ENCODE assay signal across 8 mouse cellular contexts in the genomic region with DNA sequence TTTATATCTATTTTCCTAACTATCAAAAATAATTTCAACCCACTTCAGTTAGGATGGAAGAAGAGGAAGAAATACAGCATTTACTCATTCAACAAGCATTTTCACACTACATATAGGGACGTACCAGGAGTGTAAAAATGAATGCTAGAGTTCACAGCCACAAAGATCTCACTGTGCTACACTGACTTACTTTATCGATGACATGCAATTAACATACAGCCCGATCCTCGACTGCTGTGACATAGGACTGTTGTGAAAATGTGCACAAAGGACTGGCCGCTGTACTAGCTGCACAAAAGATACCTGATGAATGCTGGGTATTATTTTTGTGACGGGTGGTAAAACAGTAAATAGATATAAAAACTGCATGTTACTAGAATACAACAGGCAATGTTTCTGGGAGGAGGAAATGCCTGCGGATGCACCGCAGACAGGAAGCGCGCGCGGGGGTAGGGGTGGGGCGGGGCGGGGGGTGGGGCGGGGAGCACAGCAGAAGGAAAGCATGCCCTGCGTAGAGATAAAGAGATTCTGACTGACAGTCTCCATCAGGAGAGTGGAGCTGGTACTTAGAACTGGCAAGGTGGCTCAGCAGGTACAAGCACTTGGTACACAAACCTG. TPM values are rescaled to one million over a fixed set of nuclear protein-coding genes. Genes with fewer than 3 reads are reported as not detected.
DNase-seq lines count a peak whose midpoint lies in the region; ATAC-seq lines count a peak whose summit lies in the region.

No protein-coding gene starts in this region.

- H3K9ac ChIP-seq in midbrain, embryonic 13.5 days (replicated peaks) = no peak overlapping the region
- H3K9ac ChIP-seq in forebrain, embryonic 15.5 days (replicated peaks) = peak overlapping the region; percentile 35
- H3K9ac ChIP-seq in liver, embryonic 13.5 days = peak overlapping the region; percentile 52

- no peak for DNase-seq in midbrain, embryonic 10.5 days (ENCODE audit: low spot score)
- peak; percentile 26 for DNase-seq in liver, embryonic 13.5 days
- peak; percentile 67 for DNase-seq in thymus, postnatal 4 days
- no peak for DNase-seq in adrenal gland, postnatal 4 days (ENCODE audit: low spot score in 2 of 2)
- no peak for DNase-seq in urinary bladder, adult 2 months (ENCODE audit: low spot score)
- no peak for DNase-seq in left cerebral cortex, postnatal 4 days

- WGBS in midbrain, embryonic 13.5 days = 47% methylated on average over 16 of the region's 16 CpGs
- WGBS in midbrain, embryonic 10.5 days = 69% methylated on average over 16 of the region's 16 CpGs
- 38% methylated on average over 16 of the region's 16 CpGs for WGBS in forebrain, embryonic 15.5 days
- 10% methylated on average over 16 of the region's 16 CpGs for WGBS in liver, embryonic 13.5 days (ENCODE audit: insufficient replicate concordance)

- H3K36me3 ChIP-seq in midbrain, embryonic 13.5 days = peaks cover 10% of the 10 kb centered on the region
- H3K36me3 ChIP-seq in midbrain, embryonic 10.5 days = peaks cover 30% of the 10 kb centered on the region
- peaks cover 8% of the 10 kb centered on the region for H3K36me3 ChIP-seq in forebrain, embryonic 15.5 days
- peaks cover 21% of the 10 kb centered on the region for H3K36me3 ChIP-seq in liver, embryonic 13.5 days

- H3K4me2 ChIP-seq in midbrain, embryonic 13.5 days (replicated peaks) = peak overlapping the region; percentile 37
- H3K4me2 ChIP-seq in forebrain, embryonic 15.5 days (replicated peaks) = peak overlapping the region; percentile 34
- peak overlapping the region; percentile 68 for H3K4me2 ChIP-seq in liver, embryonic 13.5 days

- H3K9me3 ChIP-seq in midbrain, embryonic 13.5 days = no peaks in the 10 kb centered on the region
- H3K9me3 ChIP-seq in midbrain, embryonic 10.5 days (replicated peaks) = no peaks in the 10 kb centered on the region
- H3K9me3 ChIP-seq in forebrain, embryonic 15.5 days = no peaks in the 10 kb centered on the region
- H3K9me3 ChIP-seq in liver, embryonic 13.5 days (replicated peaks) = no peaks in the 10 kb centered on the region

- peaks cover 6% of the 10 kb centered on the region; the same call in 1 of the 2 replicates for H3K4me1 ChIP-seq in midbrain, embryonic 13.5 days (replicated peaks)
- peaks cover 9% of the 10 kb centered on the region; the same call in 1 of the 2 replicates for H3K4me1 ChIP-seq in midbrain, embryonic 10.5 days
- peaks cover 8% of the 10 kb centered on the region for H3K4me1 ChIP-seq in forebrain, embryonic 15.5 days
- peaks cover 40% of the 10 kb centered on the region for H3K4me1 ChIP-seq in liver, embryonic 13.5 days (replicated peaks)

- no peak overlapping the region for H3K27ac ChIP-seq in midbrain, embryonic 13.5 days
- H3K27ac ChIP-seq in midbrain, embryonic 10.5 days (replicated peaks) = no peak overlapping the region
- peak overlapping the region; percentile 34; the same call in 1 of the 2 replicates for H3K27ac ChIP-seq in forebrain, embryonic 15.5 days (replicated peaks)
- peak overlapping the region; percentile 72 for H3K27ac ChIP-seq in liver, embryonic 13.5 days

- intact Hi-C loops in left cerebral cortex, postnatal 4 days (cut with DNase I) = no loop called here

- peak overlapping the region; percentile 18; the same call in 1 of the 2 replicates for H3K4me3 ChIP-seq in midbrain, embryonic 13.5 days (replicated peaks)
- H3K4me3 ChIP-seq in midbrain, embryonic 10.5 days = no peak overlapping the region
- peak overlapping the region; percentile 28 for H3K4me3 ChIP-seq in forebrain, embryonic 15.5 days
- H3K4me3 ChIP-seq in liver, embryonic 13.5 days (replicated peaks) = peak overlapping the region; percentile 44

- no peaks in the 10 kb centered on the region for H3K27me3 ChIP-seq in midbrain, embryonic 13.5 days
- no peaks in the 10 kb centered on the region for H3K27me3 ChIP-seq in midbrain, embryonic 10.5 days (ENCODE audit: low read depth, poor library complexity, severe bottlenecking)
- H3K27me3 ChIP-seq in forebrain, embryonic 15.5 days = no peaks in the 10 kb centered on the region
- H3K27me3 ChIP-seq in liver, embryonic 13.5 days = no peaks in the 10 kb centered on the region

- peak; percentile 36; the same call in 1 of the 2 replicates for ATAC-seq in midbrain, embryonic 13.5 days
- ATAC-seq in forebrain, embryonic 15.5 days (replicated peaks) = peak; percentile 63
- peak; percentile 96 for ATAC-seq in liver, embryonic 13.5 days (ENCODE audit: low read depth)

RNA-seq across cellular contexts. Expression of a gene that starts 29.6 kb away (rescaled TPM):
- polyA plus RNA-seq in midbrain, embryonic 13.5 days (2015; fragmentation: Nextera tagmentation; extraction: Ambion mirVana) = 10.4 and 13.7 TPM in 2 replicates
- 16.1 and 18.7 TPM in 2 replicates for polyA plus RNA-seq in midbrain, embryonic 10.5 days (2016; fragmentation: Nextera tagmentation; extraction: Ambion mirVana)
- polyA plus RNA-seq in forebrain, embryonic 15.5 days (2015; fragmentation: Nextera tagmentation; extraction: Ambion mirVana) = 67.3 and 68.3 TPM in 2 replicates
- 306 and 322 TPM in 2 replicates for polyA plus RNA-seq in liver, embryonic 13.5 days (2015; fragmentation: Nextera tagmentation; extraction: Ambion mirVana)
- total RNA-seq in adrenal gland, postnatal 4 days (2021) = 10 to 100 TPM; 72.3 to 97.8 TPM
- 13.4 and 20.1 TPM in 2 replicates for polyA plus RNA-seq in urinary bladder, adult 2 months (2012; rRNA removed)
- total RNA-seq in left cerebral cortex, postnatal 4 days (2021) = 10 to 100 TPM; 21.4 to 21.8 TPM

RNA-seq across cellular contexts. Expression of a gene that starts 59.5 kb away (rescaled TPM):
- polyA plus RNA-seq in midbrain, embryonic 13.5 days (2015; fragmentation: Nextera tagmentation; extraction: Ambion mirVana) = 26.2 and 30.0 TPM in 2 replicates
- 40.4 and 47.4 TPM in 2 replicates for polyA plus RNA-seq in midbrain, embryonic 10.5 days (2016; fragmentation: Nextera tagmentation; extraction: Ambion mirVana)
- 30.2 and 31.5 TPM in 2 replicates for polyA plus RNA-seq in forebrain, embryonic 15.5 days (2015; fragmentation: Nextera tagmentation; extraction: Ambion mirVana)
- polyA plus RNA-seq in liver, embryonic 13.5 days (2015; fragmentation: Nextera tagmentation; extraction: Ambion mirVana) = 33.4 and 44.5 TPM in 2 replicates
- 10 to 100 TPM; 21.2 to 24.4 TPM for total RNA-seq in adrenal gland, postnatal 4 days (2021)
- polyA plus RNA-seq in urinary bladder, adult 2 months (2012; rRNA removed) = 11.4 and 13.3 TPM in 2 replicates
- 10 to 100 TPM; 12.6 to 13.8 TPM for total RNA-seq in left cerebral cortex, postnatal 4 days (2021)

Comparison
In these comparisons a context has a peak if more than half of its experiments do, and no peak if none do; other contexts are left out.
1. ATAC-seq: peak in every context shown above with its lines; median percentile 96 in liver, embryonic 13.5 days; 63 in forebrain, embryonic 15.5 days; 36 in midbrain, embryonic 13.5 days.
2. H3K27ac ChIP-seq: peak in forebrain, embryonic 15.5 days (single experiment) and liver, embryonic 13.5 days (single experiment); none in midbrain, embryonic 13.5 days (single experiment) and midbrain, embryonic 10.5 days (single experiment).
3. DNase-seq: peak in liver, embryonic 13.5 days (single experiment) and thymus, postnatal 4 days (single experiment); none in midbrain, embryonic 10.5 days (single experiment), adrenal gland, postnatal 4 days (0 of 2), urinary bladder, adult 2 months (single experiment) and left cerebral cortex, postnatal 4 days (single experiment).
4. Peak in every context shown above with its lines, with median percentiles within 50 percentile points of each other: H3K4me2 ChIP-seq.